Mouse (Mus musculus): ENCODE measurements around the gene Ifnab. TPM values are rescaled to one million over a fixed set of nuclear protein-coding genes. Genes with fewer than 3 reads are reported as not detected.

Gene Ifnab
- polyA plus RNA-seq (2015; fragmentation: Nextera tagmentation; extraction: Ambion mirVana), result not detected in 2 replicates

DNA sequence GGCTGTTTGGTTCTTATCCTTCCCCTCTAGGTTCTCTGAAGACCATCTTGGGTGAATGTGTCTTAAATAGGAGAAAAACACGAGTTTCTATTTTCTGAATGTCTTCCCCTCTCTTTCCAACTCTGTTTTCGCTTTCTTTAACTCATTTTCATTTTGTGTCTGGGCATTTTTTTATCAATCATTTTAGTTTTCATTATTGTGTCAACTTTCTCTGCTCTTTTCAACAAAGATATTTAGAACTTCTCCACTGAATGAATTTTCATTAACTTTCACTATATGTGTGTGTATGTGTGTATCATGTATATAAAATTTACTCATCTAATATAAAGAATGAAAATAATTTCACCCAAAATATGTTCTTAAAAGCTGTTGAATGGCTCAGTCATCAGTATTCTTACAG lies at the start of gene Ifnab:
Gene Ifnab (minus strand): TSS at position 101 of the 400 bp plus-strand sequence.
- no peak for TF ChIP-seq CTCF (IDR thresholded peaks at IDR 0.05; ENCODE audit: low read depth)
- H3K27ac ChIP-seq, result no peak within 1 kb of the TSS
- no peak for ATAC-seq (replicated peaks; ENCODE audit: low FRiP score, low read depth)
- no peak for DNase-seq (ENCODE audit: low spot score)
- WGBS, result 66% methylated on average over 2 of the region's 2 CpGs
- H3K36me3 ChIP-seq (ENCODE audit: insufficient read depth, low read length), result no peaks in the 10 kb centered on the region
- no peaks in the 10 kb centered on the region for H3K9me3 ChIP-seq (replicated peaks; ENCODE audit: low read length)
- H3K9ac ChIP-seq (ENCODE audit: low read depth, low read length), result no peak within 1 kb of the TSS
- H3K27me3 ChIP-seq (ENCODE audit: insufficient read depth, low read length), result no peaks in the 10 kb centered on the region
- no peak within 1 kb of the TSS for H3K4me2 ChIP-seq (ENCODE audit: low read length)
- H3K4me1 ChIP-seq (replicated peaks; ENCODE audit: insufficient read depth, low read length), result no peaks in the 10 kb centered on the region
- no peak within 1 kb of the TSS for H3K4me3 ChIP-seq (replicated peaks; ENCODE audit: low read depth, low read length)

DNA sequence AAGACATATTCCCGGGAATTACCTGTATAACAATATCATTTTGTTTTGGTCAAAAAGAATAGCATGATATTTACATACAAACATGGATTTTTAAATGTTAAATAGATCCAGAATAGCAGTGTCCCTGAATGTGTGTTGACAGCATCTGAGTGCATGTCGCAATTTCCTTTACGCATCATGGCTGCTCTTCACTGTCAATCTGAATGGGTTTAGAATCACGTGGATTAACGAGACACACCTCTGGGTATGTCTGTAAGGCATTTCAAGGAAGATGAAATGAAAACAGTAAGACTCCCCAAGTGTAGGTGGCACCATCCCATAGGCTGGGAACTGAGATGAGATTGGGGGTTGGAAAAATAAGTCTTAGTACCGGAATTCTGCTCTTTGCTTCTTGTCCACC lies 47.9 kb upstream of the Ifnab start:
- no peak overlapping the region for H3K4me3 ChIP-seq (replicated peaks; ENCODE audit: low read depth, low read length)
- no peak overlapping the region for H3K27ac ChIP-seq
- DNase-seq (ENCODE audit: low spot score), result no peak
- H3K4me2 ChIP-seq (ENCODE audit: low read length), result no peak overlapping the region
- 89% methylated on average over 6 of the region's 6 CpGs for WGBS
- no peaks in the 10 kb centered on the region for H3K27me3 ChIP-seq (ENCODE audit: insufficient read depth, low read length)
- H3K9ac ChIP-seq (ENCODE audit: low read depth, low read length), result no peak overlapping the region
- no peaks in the 10 kb centered on the region for H3K9me3 ChIP-seq (replicated peaks; ENCODE audit: low read length)
- no peaks in the 10 kb centered on the region for H3K4me1 ChIP-seq (replicated peaks; ENCODE audit: insufficient read depth, low read length)
- no peaks in the 10 kb centered on the region for H3K36me3 ChIP-seq (ENCODE audit: insufficient read depth, low read length)
- no peak for TF ChIP-seq CTCF (IDR thresholded peaks at IDR 0.05; ENCODE audit: low read depth)
- ATAC-seq (replicated peaks; ENCODE audit: low FRiP score, low read depth), result no peak

DNA sequence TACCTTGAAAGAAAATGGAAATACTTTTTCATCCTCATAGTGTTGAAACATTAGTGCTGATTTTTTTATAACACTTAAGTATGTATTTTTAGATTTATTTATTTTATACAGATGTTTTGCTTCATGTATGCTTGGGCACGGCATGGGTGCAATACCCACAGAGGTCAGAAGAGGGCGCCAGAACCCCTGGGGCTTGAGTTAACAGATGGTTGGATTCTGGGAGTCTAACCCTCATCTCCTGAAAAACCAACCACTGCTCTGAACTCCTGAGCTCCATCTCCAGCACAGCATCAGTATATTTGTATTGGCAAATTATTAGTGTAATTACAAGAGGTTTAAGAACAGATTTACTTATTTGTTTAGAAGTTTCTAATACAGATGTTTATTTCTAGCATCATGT lies 47.3 kb upstream of the Ifnab start:
- peak; percentile 79 for DNase-seq (ENCODE audit: low spot score)
- Histone ChIP-seq H3K4me2 (ENCODE audit: low read length) (no peak overlapping the region), H3K4me1 (replicated peaks; ENCODE audit: insufficient read depth, low read length) (no peaks in the 10 kb centered on the region), H3K27me3 (ENCODE audit: insufficient read depth, low read length) (no peaks in the 10 kb centered on the region), H3K27ac (no peak overlapping the region), H3K4me3 (replicated peaks; ENCODE audit: low read depth, low read length) (no peak overlapping the region), H3K36me3 (ENCODE audit: insufficient read depth, low read length) (no peaks in the 10 kb centered on the region), H3K9me3 (replicated peaks; ENCODE audit: low read length) (no peaks in the 10 kb centered on the region), H3K9ac (ENCODE audit: low read depth, low read length) (no peak overlapping the region)
- WGBS, result 6% methylated on average over 2 of the region's 2 CpGs
- peak; percentile 91 for TF ChIP-seq CTCF (IDR thresholded peaks at IDR 0.05; ENCODE audit: low read depth)
- no peak for ATAC-seq (replicated peaks; ENCODE audit: low FRiP score, low read depth)

DNA sequence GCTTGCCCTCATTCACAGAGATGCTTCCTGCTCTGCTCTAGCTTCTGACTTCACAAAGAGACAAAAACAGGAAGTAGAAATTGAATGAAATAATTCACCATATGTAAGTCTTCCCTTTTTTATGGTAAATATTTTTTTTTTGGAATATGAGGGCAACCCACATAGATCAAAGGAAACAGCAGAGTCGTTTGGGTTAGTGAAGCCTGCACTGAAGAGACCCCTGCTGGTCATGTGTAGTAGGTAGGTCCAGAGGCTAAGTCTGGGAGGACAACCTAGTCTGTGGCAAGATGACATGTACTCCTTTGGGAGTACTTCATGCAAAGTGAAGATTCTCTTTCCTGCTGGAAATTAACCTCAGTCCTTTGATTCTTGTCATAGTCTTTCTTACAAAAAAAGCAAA lies 36.2 kb upstream of the Ifnab start:
- H3K9me3 ChIP-seq (replicated peaks; ENCODE audit: low read length), result no peaks in the 10 kb centered on the region
- DNase-seq (ENCODE audit: low spot score) (peak; percentile 81), ATAC-seq (replicated peaks; ENCODE audit: low FRiP score, low read depth) (0 out of 2 replicates have a peak, but pooled peaks have one; percentile 55)
- H3K27me3 ChIP-seq (ENCODE audit: insufficient read depth, low read length), result no peaks in the 10 kb centered on the region
- TF ChIP-seq CTCF (IDR thresholded peaks at IDR 0.05; ENCODE audit: low read depth), result peak; percentile 79
- H3K27ac ChIP-seq, result no peak overlapping the region
- WGBS, result 0% methylated on average over 1 of the region's 1 CpGs
- no peak overlapping the region for H3K9ac ChIP-seq (ENCODE audit: low read depth, low read length)
- H3K4me3 ChIP-seq (replicated peaks; ENCODE audit: low read depth, low read length), result no peak overlapping the region
- H3K4me1 ChIP-seq (replicated peaks; ENCODE audit: insufficient read depth, low read length), result no peaks in the 10 kb centered on the region
- H3K4me2 ChIP-seq (ENCODE audit: low read length), result no peak overlapping the region
- no peaks in the 10 kb centered on the region for H3K36me3 ChIP-seq (ENCODE audit: insufficient read depth, low read length)

DNA sequence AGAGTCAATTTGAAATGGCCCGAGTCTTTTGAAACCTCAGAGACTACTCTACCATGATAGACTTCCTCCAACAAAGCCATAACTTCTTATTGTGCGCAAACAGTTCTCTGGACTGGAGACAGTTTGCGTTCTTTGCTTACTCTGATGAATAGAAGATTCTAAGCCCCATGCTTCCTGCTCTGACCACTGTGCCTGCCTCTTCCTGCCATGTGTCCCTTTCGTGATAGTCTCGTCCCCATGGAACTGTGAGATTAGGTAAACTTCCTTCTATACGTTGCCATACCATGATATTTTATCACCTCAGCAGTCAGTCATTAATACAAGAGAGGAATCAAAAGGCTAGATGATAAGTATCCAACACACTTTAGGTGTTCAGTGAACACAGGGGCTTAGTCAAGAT lies 35.6 kb upstream of the Ifnab start:
- no peak for ATAC-seq (replicated peaks; ENCODE audit: low FRiP score, low read depth)
- Histone ChIP-seq H3K9me3 (replicated peaks; ENCODE audit: low read length) (no peaks in the 10 kb centered on the region), H3K9ac (ENCODE audit: low read depth, low read length) (no peak overlapping the region), H3K4me3 (replicated peaks; ENCODE audit: low read depth, low read length) (no peak overlapping the region), H3K4me1 (replicated peaks; ENCODE audit: insufficient read depth, low read length) (no peaks in the 10 kb centered on the region), H3K36me3 (ENCODE audit: insufficient read depth, low read length) (no peaks in the 10 kb centered on the region), H3K27me3 (ENCODE audit: insufficient read depth, low read length) (no peaks in the 10 kb centered on the region), H3K27ac (no peak overlapping the region), H3K4me2 (ENCODE audit: low read length) (no peak overlapping the region)
- no peak for TF ChIP-seq CTCF (IDR thresholded peaks at IDR 0.05; ENCODE audit: low read depth)
- 78% methylated on average over 6 of the region's 6 CpGs for WGBS
- no peak for DNase-seq (ENCODE audit: low spot score)

DNA sequence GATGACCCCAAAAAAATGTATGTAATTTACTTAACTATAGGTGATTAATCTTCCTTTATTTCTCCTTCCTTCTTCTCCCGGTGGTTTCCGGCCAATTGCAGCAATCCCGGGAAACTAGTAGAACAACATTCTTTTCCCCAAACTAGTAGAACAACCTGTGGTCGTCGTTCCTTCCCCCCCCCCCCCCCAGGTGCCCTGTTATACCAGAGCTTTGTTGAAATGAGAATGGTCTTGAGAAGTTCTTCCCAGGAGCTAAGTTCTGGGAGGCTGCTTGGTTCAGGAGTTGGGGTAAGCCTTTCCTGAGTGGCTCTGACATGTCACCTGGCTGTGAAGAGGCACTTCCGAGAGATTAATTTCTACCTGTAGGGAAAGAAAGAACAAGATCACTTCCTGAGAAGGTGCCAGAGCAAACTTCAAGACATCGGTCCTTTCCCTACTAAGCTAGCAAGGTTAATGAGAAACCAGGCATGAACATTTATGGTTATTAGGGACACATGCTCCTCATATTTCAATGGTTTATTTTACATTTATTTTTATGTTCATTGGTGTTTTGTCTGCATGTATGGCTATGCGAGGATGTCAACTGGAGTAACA lies 32.4 kb upstream of the Ifnab start:
- H3K4me2 ChIP-seq (ENCODE audit: low read length), result 0 out of 2 replicates have a peak overlapping the region, but pooled peaks have one; percentile 25
- WGBS, result 46% methylated on average over 8 of the region's 8 CpGs
- ATAC-seq (replicated peaks; ENCODE audit: low FRiP score, low read depth), result no peak

More for the DNA sequence above, 32.4 kb upstream of the Ifnab start:
- DNase-seq (ENCODE audit: low spot score), result no peak
- peaks cover 7% of the 10 kb centered on the region; the same call in 1 of the 2 replicates for H3K4me1 ChIP-seq (replicated peaks; ENCODE audit: insufficient read depth, low read length)
- no peak for TF ChIP-seq CTCF (IDR thresholded peaks at IDR 0.05; ENCODE audit: low read depth)
- H3K27me3 ChIP-seq (ENCODE audit: insufficient read depth, low read length), result no peaks in the 10 kb centered on the region
- no peak overlapping the region for H3K4me3 ChIP-seq (replicated peaks; ENCODE audit: low read depth, low read length)
- H3K9me3 ChIP-seq (replicated peaks; ENCODE audit: low read length), result no peaks in the 10 kb centered on the region
- no peak overlapping the region for H3K9ac ChIP-seq (ENCODE audit: low read depth, low read length)
- peak overlapping the region; percentile 98 for H3K27ac ChIP-seq
- H3K36me3 ChIP-seq (ENCODE audit: insufficient read depth, low read length), result 0 out of 2 replicates have a peak, but pooled peaks cover 4% of the 10 kb centered on the region
